Mouse (Mus musculus): Measurements from ENCODE around the gene Slc6a4.

The Slc6a4 gene

GRCm38 (mm10) chr11:76997916-76998704 is at the start of gene Slc6a4:
Gene Slc6a4, plus strand, starts transcription at chr11:76998603.
- CTCF ChIA-PET = interaction anchor here (0.5 to 1.3 kb wide), 3 partner anchors 9 to 79 kb away, joined by 3 to 7 read pairs (median 3); no protein-coding TSS in a partner anchor

DNA sequence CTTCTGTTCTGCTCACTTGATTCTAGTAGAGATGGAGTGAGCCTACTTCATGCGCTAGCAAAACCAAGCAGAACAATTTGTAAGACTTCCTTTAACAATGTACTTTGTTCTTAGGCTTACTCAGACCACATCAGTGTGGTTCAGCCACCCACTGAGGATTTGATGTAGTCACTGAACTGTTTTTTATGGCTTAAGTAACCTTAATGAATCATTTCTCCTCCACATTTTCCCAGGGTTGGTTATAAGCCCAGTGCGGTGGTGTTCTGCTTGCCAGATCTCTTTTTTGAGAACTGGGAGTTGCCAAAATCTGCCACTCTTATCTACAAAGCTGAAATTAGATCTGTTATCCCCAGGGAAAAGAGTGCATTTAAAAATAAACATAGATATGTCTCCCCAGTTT is 44.9 kb upstream of the Slc6a4 start:
- CTCF ChIA-PET = no interaction called here

- CTCF ChIA-PET = no interaction called here
These were observed 32.7 kb upstream of the Slc6a4 start for GRCm38 (mm10) chr11:76965703-76966102.

DNA sequence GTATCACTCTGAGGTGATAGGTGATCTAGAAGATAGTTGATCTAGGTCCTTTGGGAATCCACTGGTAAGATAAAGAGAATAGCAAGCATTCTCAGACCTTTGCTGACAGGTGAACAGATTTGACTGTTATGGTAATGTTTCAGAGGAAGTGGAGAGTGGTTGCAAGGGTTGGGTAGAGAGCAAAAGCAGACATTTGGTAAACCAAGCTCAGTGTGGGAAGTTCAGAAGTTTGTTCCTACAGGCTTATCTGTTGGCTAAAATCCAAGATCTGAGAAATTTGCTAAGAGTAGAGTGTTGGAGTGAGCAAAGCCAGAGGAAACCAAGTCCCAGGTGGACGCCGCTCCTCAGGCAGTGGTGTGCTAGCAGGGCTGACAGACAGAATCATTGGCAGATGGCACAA is 28.1 kb upstream of the Slc6a4 start:
- CTCF ChIA-PET = no interaction called here

GRCm38 (mm10) chr11:76974680-76975319 is 23.6 kb upstream of the Slc6a4 start:
- CTCF ChIA-PET = no interaction called here

DNA sequence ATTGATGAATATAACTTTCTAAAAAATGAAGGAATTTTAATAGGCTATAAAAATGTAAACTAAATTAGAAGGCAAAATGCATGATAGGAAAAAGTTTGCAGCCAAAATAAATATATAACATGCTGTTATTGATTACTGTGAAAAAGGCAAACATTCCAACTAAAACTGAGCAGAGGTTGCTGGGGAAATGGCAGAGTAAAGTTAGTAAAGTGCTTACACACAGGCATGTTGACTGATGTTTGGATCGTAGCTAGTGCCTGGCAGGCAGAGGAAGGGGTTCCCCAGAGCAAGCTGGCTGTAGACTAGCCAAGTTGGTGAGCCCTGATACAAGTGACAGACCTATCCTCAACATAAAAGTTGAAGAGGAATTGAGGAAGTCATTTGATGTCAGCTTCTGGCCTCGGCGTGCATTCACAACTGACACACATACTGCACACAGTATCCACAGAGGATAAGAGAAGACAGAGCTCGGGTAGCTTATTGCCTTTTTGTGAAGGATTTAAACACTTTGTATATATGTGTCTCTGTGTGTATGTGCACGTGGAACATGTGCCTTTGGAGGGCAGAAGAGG is 16.7 kb upstream of the Slc6a4 start:
- CTCF ChIA-PET = no interaction called here

- CTCF ChIA-PET = no interaction called here
These were observed 16.0 kb upstream of the Slc6a4 start for GRCm38 (mm10) chr11:76982415-76982814.

GRCm38 (mm10) chr11:76983641-76984040 is 14.8 kb upstream of the Slc6a4 start:
- CTCF ChIA-PET = no interaction called here

DNA sequence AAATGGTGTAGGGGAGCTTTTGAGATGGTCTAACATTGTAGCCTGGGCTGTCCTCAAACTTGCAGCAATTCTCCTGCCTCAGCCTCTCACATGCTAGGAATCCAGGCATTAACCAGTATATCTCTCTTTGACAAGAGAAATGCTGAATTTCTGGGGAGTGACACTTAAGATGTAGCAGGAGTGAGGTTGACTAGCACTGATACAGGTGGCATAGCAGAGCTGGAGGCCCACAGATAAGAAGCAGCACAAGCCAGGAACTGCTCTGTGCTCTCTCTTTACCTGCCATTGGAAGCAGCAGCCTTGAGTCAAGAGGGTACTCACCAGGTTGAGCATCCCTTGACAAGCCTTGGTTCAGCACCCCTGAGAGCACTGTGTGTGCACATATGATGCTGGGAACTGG is 14.2 kb upstream of the Slc6a4 start:
- CTCF ChIA-PET = no interaction called here

- CTCF ChIA-PET = no interaction called here
These were observed 7.6 kb upstream of the Slc6a4 start for GRCm38 (mm10) chr11:76990839-76991238.

DNA sequence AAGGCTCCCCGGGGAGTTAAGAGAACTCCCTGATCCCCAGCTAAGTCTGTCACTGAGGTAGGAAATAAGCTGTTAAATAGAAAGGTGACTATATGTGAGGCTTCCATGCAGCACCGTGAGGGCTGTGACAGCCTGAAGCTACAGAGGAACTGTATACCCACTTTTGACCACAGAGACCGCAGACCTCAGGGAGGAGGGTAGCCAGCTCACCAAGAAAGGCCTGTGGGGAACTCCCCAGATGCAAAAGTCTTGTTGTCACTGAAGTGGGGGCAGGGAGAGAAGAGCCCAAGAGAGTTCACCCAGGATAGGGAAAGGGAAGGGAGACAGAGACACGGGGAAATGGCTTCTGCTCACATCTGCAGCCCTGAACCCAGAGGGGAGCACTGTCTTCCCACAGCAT is 5.5 kb upstream of the Slc6a4 start:
- CTCF ChIA-PET = no interaction called here

GRCm38 (mm10) chr11:76995966-76996672 is 2.3 kb upstream of the Slc6a4 start:
- CTCF ChIA-PET = interaction anchor here (0.7 kb wide), 1 partner anchor 48 kb away, joined by 3 read pairs; no protein-coding TSS in a partner anchor

DNA sequence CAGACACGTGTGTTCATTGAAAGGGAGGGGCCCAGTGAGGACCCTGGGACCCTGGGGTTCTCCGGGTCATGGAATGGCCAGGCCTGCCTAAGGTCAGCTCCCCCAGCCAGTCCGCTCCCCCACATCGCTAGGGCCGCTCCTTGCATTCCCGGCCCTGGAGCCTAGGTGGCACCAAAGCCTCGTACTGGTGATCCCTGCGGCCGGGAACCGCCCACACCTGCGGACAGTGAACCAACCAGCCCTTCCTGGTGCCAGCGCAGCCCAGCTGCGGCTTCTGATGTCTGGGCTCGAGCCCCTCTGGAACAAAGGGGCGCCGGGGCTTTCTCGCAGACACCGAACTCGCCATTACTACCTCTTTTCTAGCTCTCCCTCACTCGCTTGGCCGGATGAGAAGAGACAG is 1.1 kb upstream of the Slc6a4 start:
- CTCF ChIA-PET = interaction anchor here (0.6 to 1.3 kb wide), 3 partner anchors 10 to 74 kb away, joined by 3 to 7 read pairs (median 3); no protein-coding TSS in a partner anchor

GRCm38 (mm10) chr11:76998705-76999226 is 363 bp downstream of the Slc6a4 start:
- CTCF ChIA-PET = interaction anchor here (0.7 kb wide), 1 partner anchor 363 kb away, joined by 3 read pairs; no protein-coding TSS in a partner anchor

- CTCF ChIA-PET = interaction anchor here (0.7 kb wide), 1 partner anchor 303 kb away, joined by 12 read pairs; no protein-coding TSS in a partner anchor
These were observed 2.3 kb downstream of the Slc6a4 start for GRCm38 (mm10) chr11:77000741-77001140.

DNA sequence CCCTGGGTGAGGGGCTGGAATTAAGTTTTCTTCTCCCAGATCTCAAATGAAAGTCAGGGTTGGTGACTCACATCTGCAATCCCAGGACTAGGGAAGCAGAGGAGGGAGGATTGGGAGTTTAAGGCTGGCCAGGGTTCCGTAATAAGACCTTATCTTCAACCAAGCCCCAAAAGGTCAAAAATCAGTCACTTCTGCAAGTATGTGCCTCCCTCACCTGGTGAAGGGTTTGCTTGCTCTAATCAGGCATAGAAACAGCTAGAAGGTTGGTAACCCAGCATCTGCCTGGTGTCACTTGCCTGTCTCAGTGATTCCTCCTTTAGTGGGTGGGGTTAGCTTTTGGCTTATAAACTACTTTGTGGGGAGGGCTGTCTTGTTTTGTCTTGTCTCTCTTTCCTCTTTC is 4.0 kb downstream of the Slc6a4 start:
- CTCF ChIA-PET = no interaction called here

GRCm38 (mm10) chr11:77005881-77006280 is 7.5 kb downstream of the Slc6a4 start:
- CTCF ChIA-PET = no interaction called here

GRCm38 (mm10) chr11:77006616-77007015 is 8.2 kb downstream of the Slc6a4 start:
- CTCF ChIA-PET = interaction anchor here (1.1 kb wide), 1 partner anchor 9 kb away, joined by 7 read pairs; the partner anchor contains the start of gene Slc6a4

GRCm38 (mm10) chr11:77009069-77010025 is 10.9 kb downstream of the Slc6a4 start:
- CTCF ChIA-PET = no interaction called here

DNA sequence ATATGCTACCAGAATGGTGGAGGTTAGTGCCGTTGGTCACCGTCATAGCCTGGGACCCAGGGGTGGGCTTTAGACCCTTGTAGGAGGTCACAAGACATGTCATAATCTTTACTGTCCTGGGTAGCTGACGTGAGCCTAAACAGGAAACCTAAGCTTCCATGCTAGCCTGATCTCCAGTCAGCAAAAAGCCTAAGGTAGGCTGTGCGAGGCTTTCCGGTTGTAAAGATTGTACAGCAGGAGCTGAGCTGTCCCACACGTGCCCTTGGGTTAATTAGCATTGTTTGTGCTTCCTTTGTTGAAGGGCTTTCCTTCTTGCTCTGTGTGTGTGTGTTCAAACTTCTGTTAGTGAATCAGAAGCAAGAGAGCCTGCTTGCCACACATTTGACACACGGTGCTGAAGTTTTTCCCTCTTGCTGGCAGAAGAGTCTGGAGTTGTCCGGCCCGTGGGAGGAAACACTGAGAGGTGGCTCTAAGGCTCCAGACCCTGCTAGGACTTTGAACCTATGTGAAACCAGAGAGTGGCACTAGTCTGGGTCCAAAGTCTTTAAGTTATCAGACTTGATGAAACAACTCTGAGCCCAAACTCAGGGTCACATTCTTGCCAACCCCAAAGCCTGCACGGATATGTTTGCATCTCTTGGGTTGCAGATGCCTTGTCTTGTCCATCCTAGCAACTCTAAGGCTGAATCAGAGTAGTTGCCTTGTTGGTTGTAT is 12.5 kb downstream of the Slc6a4 start:
- CTCF ChIA-PET = no interaction called here

All from spleen, embryonic (tissue).